Mouse (Mus musculus) left cerebral cortex, adult 2 months (tissue): ENCODE measurements around the gene Cep112. TPM values are rescaled to one million over a fixed set of nuclear protein-coding genes. Genes with fewer than 3 reads are reported as not detected.
A peak's percentile ranks its signal among the peaks of the same experiment; 100 is the strongest.

Experiments used
- DNase-seq, 2 experiments: peaks; one replicate each; pipeline ENCODE4 v3.0.0; 2021 to 2022; ENCODE audit warnings: low spot score in 2 of 2, mixed read lengths in 1 of 2; ENCODE audit errors: extremely low spot score in 1 of 2
- H3K27ac ChIP-seq: fragments of 200-600 bp; 2 replicates; pipeline ENCODE4 v1.8.1; 2022
- H3K4me3 ChIP-seq: fragments of 200-600 bp; 2 replicates; pipeline ENCODE4 v1.8.1; 2022
- CTCF ChIP-seq: fragments of 200-600 bp; IDR thresholded peaks from 2 replicates; pipeline ENCODE4 v1.8.1; 2022; ENCODE audit warnings: antibody characterized with exemption, mild to moderate bottlenecking, moderate library complexity
- intact Hi-C: fragments of 180-260 bp; cut with DNase I; formaldehyde crosslinking; loops from one replicate; pipeline ENCODE4 v1.15.1; 2025
- total RNA-seq, 2 experiments: library from RNA; stranded (reverse); gene quantifications; 2 replicates each; pipeline ENCODE4 v1.2.3; 2021

Gene Cep112
- total RNA-seq, 2 experiments from 2014 or later = 8.2 to 11.3 TPM

GRCm38 (mm10) chr11:108416360-108416759 is 8.6 kb upstream of the Cep112 start:
- DNase-seq = no peak
- H3K4me3 ChIP-seq = no peak overlapping the region
- no peak overlapping the region for H3K27ac ChIP-seq
- no peak; the same call in 1 of the 2 replicates for TF ChIP-seq CTCF
- intact Hi-C loops = loop anchor here (5.0 kb wide), 2 partner anchors 389 to 404 kb away; no protein-coding TSS in a partner anchor

DNA sequence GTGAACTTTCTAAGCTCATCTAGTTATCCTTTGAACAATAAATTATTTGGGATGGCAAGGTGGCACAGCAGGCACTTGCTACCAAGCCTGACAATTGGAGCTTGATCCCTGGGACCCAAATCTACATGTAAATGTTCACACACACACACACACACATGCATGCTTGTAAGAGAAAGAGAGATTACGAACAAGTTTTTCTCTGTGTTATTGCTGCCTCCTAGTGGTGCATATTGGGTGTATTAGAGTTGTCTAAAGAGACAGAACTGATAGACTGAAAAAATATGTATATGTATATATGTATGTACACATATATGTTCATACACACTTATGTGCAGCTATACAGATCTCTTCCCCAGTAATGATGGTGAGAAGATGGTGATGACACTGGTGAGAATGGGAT is 6.5 kb upstream of the Cep112 start:
- H3K27ac ChIP-seq = no peak overlapping the region
- no peak for DNase-seq
- H3K4me3 ChIP-seq = no peak overlapping the region
- intact Hi-C loops = loop anchor here (5.0 kb wide), 2 partner anchors 391 to 406 kb away; no protein-coding TSS in a partner anchor
- peak; percentile 55 for TF ChIP-seq CTCF

DNA sequence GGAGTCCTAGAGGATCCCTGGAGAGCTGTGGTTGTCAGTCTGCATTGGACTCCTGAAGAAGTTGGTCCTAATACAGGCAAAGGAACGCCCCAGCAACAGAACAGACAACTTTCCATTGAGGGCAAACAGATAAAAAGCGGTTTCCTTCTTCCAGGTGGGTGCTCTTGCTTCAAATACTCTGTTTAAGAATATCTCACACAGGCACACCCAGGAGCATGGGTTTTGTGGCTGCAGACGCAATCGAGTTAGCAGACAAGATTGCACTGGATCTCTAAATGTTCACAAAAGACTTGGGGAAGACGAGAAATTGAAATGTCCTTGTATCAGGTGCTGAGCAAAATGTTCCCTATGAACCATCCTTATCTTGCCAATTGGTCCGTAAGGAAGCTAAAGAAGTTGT is 5.8 kb upstream of the Cep112 start:
- Histone ChIP-seq H3K27ac (no peak overlapping the region), H3K4me3 (no peak overlapping the region)
- DNase-seq = no peak
- no peak for TF ChIP-seq CTCF
- intact Hi-C loops = loop anchor here (1.0 to 5.0 kb wide), 3 partner anchors 392 to 555 kb away; no protein-coding TSS in a partner anchor

- intact Hi-C loops = loop anchor here (5.0 kb wide), 1 partner anchor 293 kb away; no protein-coding TSS in a partner anchor
- H3K27ac ChIP-seq = no peak overlapping the region
- no peak for TF ChIP-seq CTCF
- DNase-seq = no peak
- no peak overlapping the region for H3K4me3 ChIP-seq
These were observed 4.2 kb upstream of the Cep112 start for GRCm38 (mm10) chr11:108420751-108421150.

GRCm38 (mm10) chr11:108423221-108423620 is 1.8 kb upstream of the Cep112 start:
- Histone ChIP-seq H3K4me3 (no peak overlapping the region), H3K27ac (no peak overlapping the region)
- no peak for DNase-seq
- intact Hi-C loops = loop anchor here (5.0 kb wide), 1 partner anchor 296 kb away; no protein-coding TSS in a partner anchor
- TF ChIP-seq CTCF = no peak

- Histone ChIP-seq H3K4me3 (peak overlapping the region; percentile 49), H3K27ac (peak overlapping the region; percentile 70)
- intact Hi-C loops = loop anchor here (5.0 kb wide), 1 partner anchor 297 kb away; no protein-coding TSS in a partner anchor
- no peak for TF ChIP-seq CTCF
- no peak for DNase-seq
These were observed 881 bp upstream of the Cep112 start for GRCm38 (mm10) chr11:108424111-108424510.

GRCm38 (mm10) chr11:108425592-108425921 is 565 bp downstream of the Cep112 start:
- TF ChIP-seq CTCF = no peak
- H3K27ac ChIP-seq = no peak overlapping the region
- DNase-seq = no peak
- intact Hi-C loops = no loop called here
- H3K4me3 ChIP-seq = peak overlapping the region; percentile 49

DNA sequence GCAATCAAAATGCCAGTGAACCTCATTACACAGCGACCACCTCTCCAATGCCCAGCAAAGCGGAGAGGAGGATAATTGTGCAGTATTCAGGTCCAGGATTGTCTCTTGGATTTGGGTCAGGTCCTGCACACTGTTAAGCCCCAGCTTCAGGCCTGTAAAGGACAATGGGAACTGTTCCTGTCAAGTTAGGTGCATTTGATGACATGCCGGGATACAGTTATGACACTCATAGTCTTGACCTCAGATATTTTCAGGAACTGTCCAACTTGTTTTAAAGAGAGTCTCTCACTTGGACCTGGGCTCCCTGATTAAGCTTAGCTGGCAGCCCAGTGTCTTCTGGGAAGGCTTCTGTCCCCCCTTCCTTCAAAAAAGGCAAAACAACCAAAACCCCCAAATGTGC is 1.1 kb downstream of the Cep112 start:
- no peak overlapping the region for H3K4me3 ChIP-seq
- intact Hi-C loops = no loop called here
- no peak for TF ChIP-seq CTCF
- no peak for DNase-seq
- H3K27ac ChIP-seq = no peak overlapping the region

- no peak overlapping the region for H3K27ac ChIP-seq
- no peak overlapping the region for H3K4me3 ChIP-seq
- intact Hi-C loops = no loop called here
- no peak for TF ChIP-seq CTCF
- no peak for DNase-seq
These were observed 2.2 kb downstream of the Cep112 start for GRCm38 (mm10) chr11:108427191-108427590.

DNA sequence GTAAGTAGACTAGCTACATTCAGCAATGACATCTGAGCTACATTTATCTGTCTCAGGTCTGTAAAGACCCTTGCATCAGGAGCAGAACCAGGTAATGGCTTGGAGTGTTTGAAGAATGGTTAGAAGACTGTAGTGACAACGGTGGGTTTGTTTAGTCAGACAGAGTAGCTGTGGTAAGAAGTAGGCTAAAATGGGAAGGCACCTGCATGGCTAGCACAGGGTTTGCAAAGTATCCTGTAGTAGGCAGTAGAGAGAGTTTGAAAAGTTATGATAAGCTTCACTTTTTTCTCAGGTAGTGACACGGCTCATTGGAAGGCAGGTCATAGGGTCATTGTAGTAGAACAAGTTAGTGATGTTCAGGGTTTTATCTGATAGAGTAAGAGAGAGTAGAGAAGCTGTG is 4.1 kb downstream of the Cep112 start:
- intact Hi-C loops = no loop called here
- no peak; the same call in 1 of the 2 replicates for TF ChIP-seq CTCF
- no peak for DNase-seq
- Histone ChIP-seq H3K27ac (no peak overlapping the region), H3K4me3 (no peak overlapping the region)

GRCm38 (mm10) chr11:108443893-108444563 is 19.0 kb downstream of the Cep112 start:
- DNase-seq = no peak
- intact Hi-C loops = no loop called here
- no peak for TF ChIP-seq CTCF
- no peak overlapping the region for H3K4me3 ChIP-seq
- no peak overlapping the region for H3K27ac ChIP-seq

GRCm38 (mm10) chr11:108447148-108447547 is 22.2 kb downstream of the Cep112 start:
- Histone ChIP-seq H3K4me3 (no peak overlapping the region), H3K27ac (no peak overlapping the region)
- no peak for DNase-seq
- intact Hi-C loops = loop anchor here (5.0 kb wide), 1 partner anchor 730 kb away; no protein-coding TSS in a partner anchor
- TF ChIP-seq CTCF = peak; percentile 64

DNA sequence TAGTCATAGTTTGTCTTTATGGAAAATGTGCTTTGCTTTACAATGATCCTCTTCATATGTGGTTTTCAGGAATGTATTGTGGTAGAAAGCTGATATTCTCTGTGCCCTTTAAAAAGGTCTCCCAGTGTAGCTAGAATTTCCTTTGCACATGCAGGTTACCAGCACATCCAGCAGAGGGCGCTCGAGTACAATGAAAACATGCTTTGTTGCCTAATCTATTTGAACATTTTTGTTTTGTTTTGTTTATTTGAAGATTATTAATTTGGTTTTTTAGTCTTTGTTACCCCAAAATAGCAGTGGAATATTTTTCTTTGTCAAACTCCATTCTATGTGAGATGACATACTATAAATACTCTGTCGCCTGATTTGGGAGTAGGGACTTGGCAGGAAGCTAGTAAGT is 24.8 kb downstream of the Cep112 start:
- Histone ChIP-seq H3K4me3 (no peak overlapping the region), H3K27ac (no peak overlapping the region)
- TF ChIP-seq CTCF = peak; percentile 98
- intact Hi-C loops = loop anchor here (1.0 to 5.0 kb wide), 3 partner anchors 475 to 743 kb away; no protein-coding TSS in a partner anchor
- peak; percentile 63 to 75 for DNase-seq
